Mouse (Mus musculus): ENCODE measurements around the gene Tlx2. TPM values are rescaled to one million over a fixed set of nuclear protein-coding genes. Genes with fewer than 3 reads are reported as not detected.
A peak's percentile ranks its signal among the peaks of the same experiment; 100 is the strongest.

Tlx2 gene
- total and polyA plus RNA-seq, 3 experiments, result not detected

DNA sequence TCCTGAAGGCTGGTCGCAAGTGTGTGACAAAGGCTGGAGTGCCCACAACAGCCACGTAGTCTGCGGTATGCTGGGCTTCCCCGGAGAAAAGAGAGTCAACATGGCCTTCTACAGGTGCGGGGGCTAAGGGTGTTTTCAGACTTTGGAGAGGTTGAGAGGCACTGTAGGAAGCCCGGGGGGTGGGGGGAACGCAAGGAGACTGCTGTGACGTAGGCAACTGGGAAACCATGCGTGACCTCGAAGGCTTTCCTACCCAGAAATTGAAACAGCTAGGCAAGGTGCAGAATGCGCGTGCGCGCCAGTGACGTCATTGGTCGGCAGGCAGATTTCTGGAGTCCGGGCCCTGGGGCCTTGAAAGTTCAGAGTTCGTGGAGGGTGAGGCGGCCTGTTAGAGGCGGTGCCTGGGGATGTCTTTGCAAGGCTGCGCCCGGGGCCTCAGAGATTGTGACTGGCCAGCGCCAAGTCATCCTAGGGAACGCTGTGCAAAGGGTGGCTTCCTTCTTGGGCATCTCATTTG, 31.5 kb downstream of the Tlx2 start (continued):
- TF ChIP-seq MAZ (IDR thresholded peaks at IDR 0.05; ENCODE audit: low read depth, low read length), result peak; percentile 52; the same call in 1 of the 2 replicates
- TF ChIP-seq CHD1 (IDR thresholded peaks at IDR 0.05; ENCODE audit: low read depth, low read length), result no peak

DNA sequence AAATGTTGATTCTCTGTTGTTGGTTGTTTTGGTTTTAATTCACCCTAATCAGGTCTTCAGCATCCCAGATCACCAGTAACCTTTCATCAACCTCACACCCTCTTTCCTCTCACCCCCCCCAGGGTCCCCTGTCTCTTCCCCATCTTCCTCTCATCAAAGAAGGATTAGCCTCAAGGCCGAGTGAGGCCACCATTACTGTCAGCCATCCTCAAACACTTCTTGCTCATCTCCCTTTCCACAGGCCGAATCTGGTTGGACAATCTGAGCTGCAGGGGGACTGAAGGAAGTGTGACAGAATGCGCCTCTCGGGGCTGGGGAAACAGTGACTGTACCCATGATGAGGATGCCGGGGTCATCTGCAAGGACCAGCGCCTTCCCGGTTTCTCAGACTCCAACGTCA, 32.9 kb downstream of the Tlx2 start:
- H3K27ac ChIP-seq (ENCODE audit: insufficient read depth, low read depth), result no peak overlapping the region
- dilution Hi-C loops (cut with MboI; ENCODE audit: extremely low pct_ligation_motif_present, extremely low pct_unique_long_range_greater_than_20kb, low sequenced_read_pairs) (no loop called here), in situ Hi-C loops (cut with MboI; ENCODE audit: low pct_ligation_motif_present, low pct_unique_long_range_greater_than_20kb, low sequenced_read_pairs) (no loop called here)
- H3K79me2 ChIP-seq (replicated peaks; ENCODE audit: control insufficient read depth, extremely low read depth, insufficient read depth, poor library complexity, severe bottlenecking), result peaks cover 3% of the 10 kb centered on the region; the same call in 1 of the 2 replicates
- TF ChIP-seq BHLHE40 (IDR thresholded peaks at IDR 0.05; ENCODE audit: low read depth, low read length) (no peak), HCFC1 (IDR thresholded peaks at IDR 0.05; ENCODE audit: low read depth, low read length) (no peak), CHD2 (IDR thresholded peaks at IDR 0.05; ENCODE audit: low read length) (no peak), RCOR1 (conservative IDR thresholded peaks at IDR 0.05; ENCODE audit: low read depth, low read length) (no peak), ELF1 (IDR thresholded peaks at IDR 0.05; ENCODE audit: low read depth, low read length) (no peak), SIN3A (IDR thresholded peaks at IDR 0.05; ENCODE audit: low read length) (no peak), JUND (conservative IDR thresholded peaks at IDR 0.05; ENCODE audit: low read depth, low read length) (no peak), ZMIZ1 (IDR thresholded peaks at IDR 0.05; ENCODE audit: low read depth, low read length) (no peak), SMC3 (IDR thresholded peaks at IDR 0.05; ENCODE audit: low read depth, low read length) (no peak), ZNF384 (IDR thresholded peaks at IDR 0.05; ENCODE audit: low read depth, low read length) (no peak), USF1 (IDR thresholded peaks at IDR 0.05; ENCODE audit: low read depth, low read length) (no peak), EP300 (IDR thresholded peaks at IDR 0.05; ENCODE audit: low read length) (no peak), RAD21 (IDR thresholded peaks at IDR 0.05; ENCODE audit: low read depth, low read length) (no peak), PAX5 (IDR thresholded peaks at IDR 0.05; ENCODE audit: low read length) (no peak), GABPA (IDR thresholded peaks at IDR 0.05; ENCODE audit: insufficient replicate concordance, low read depth, low read length) (no peak), NRF1 (IDR thresholded peaks at IDR 0.05; ENCODE audit: low read depth, low read length) (no peak), TBP (conservative IDR thresholded peaks at IDR 0.05; ENCODE audit: low read depth, low read length) (no peak)
- peaks cover 0 to 2% of the 10 kb centered on the region in 2 experiments for H3K36me3 ChIP-seq (replicated peaks in 1 of 2; ENCODE audit: control insufficient read depth in 1 of 2, insufficient read depth in 1 of 2, low read length in 1 of 2)
- H3K4me2 ChIP-seq (ENCODE audit: insufficient read depth, low read depth, poor library complexity, severe bottlenecking), result no peak overlapping the region
- H3K27me3 ChIP-seq (replicated peaks), result peaks cover 8% of the 10 kb centered on the region
- no peak overlapping the region for H3K9ac ChIP-seq (ENCODE audit: insufficient read depth, low read depth)
- no peak for DNase-seq (ENCODE audit: extremely low read depth)
- peaks cover 11 to 40% of the 10 kb centered on the region in 2 experiments for H3K4me1 ChIP-seq (ENCODE audit: control insufficient read depth in 1 of 2, insufficient read depth in 2 of 2)
- H3K4me3 ChIP-seq (replicated peaks in 1 of 3; ENCODE audit: low read depth in 2 of 3, low read length in 2 of 3, poor library complexity in 1 of 3), result no peak overlapping the region
- H3K9me3 ChIP-seq (replicated peaks; ENCODE audit: low read length), result no peaks in the 10 kb centered on the region

Measured in CH12.LX (cell line).